Mouse (Mus musculus) midbrain, postnatal 0 days (tissue): ENCODE data around the gene Npff. TPM values are rescaled to one million over a fixed set of nuclear protein-coding genes. Genes with fewer than 3 reads are reported as not detected.

ENCODE experiments used
- ATAC-seq: fragments of 200-750 bp; cut with Nextera tagmentation; 2 replicates; pipeline ENCODE4 v1.8.0; 2017; ENCODE audit warnings: moderate number of reproducible peaks, mild to moderate bottlenecking, moderate TSS enrichment, moderate library complexity; ENCODE audit not compliant: low FRiP score
- DNase-seq: peaks from one replicate; pipeline ENCODE4 v3.0.0-alpha.2; 2015; ENCODE audit warnings: low spot score
- H3K27ac ChIP-seq: fragments of 300-500 bp; sonication (generic); 2 replicates; pipeline ENCODE4 v1.5.1; 2014; ENCODE audit warnings: low read depth, mild to moderate bottlenecking, low read length, mixed read lengths
- H3K27me3 ChIP-seq: fragments of 300-500 bp; sonication (generic); 2 replicates; pipeline ENCODE4 v1.6.1; 2014; ENCODE audit warnings: low read length, control low read depth, mixed read lengths; ENCODE audit not compliant: insufficient read depth
- H3K36me3 ChIP-seq: fragments of 300-500 bp; sonication (generic); 2 replicates; pipeline ENCODE4 v1.6.1; 2014; ENCODE audit warnings: low read length, control low read depth, mixed read lengths; ENCODE audit not compliant: insufficient read depth
- H3K4me1 ChIP-seq: fragments of 300-500 bp; sonication (generic); 2 replicates; pipeline ENCODE4 v1.6.1; 2014; ENCODE audit warnings: mild to moderate bottlenecking, control low read depth, antibody characterized with exemption, low read length, mixed read lengths; ENCODE audit not compliant: insufficient read depth
- H3K4me2 ChIP-seq: fragments of 300-500 bp; sonication (generic); 2 replicates; pipeline ENCODE4 v1.6.1; 2014; ENCODE audit warnings: low read depth, mild to moderate bottlenecking, low read length, mixed read lengths; ENCODE audit not compliant: poor library complexity, severe bottlenecking
- H3K4me3 ChIP-seq: fragments of 300-500 bp; sonication (generic); 2 replicates; pipeline ENCODE4 v1.5.1; 2014; ENCODE audit warnings: low read depth, mild to moderate bottlenecking, low read length, moderate library complexity
- H3K9ac ChIP-seq: fragments of 300-500 bp; sonication (generic); replicated peaks from 2 replicates; pipeline ENCODE4 v1.6.1; 2014; ENCODE audit warnings: mild to moderate bottlenecking, low read length, moderate library complexity, mixed read lengths; ENCODE audit not compliant: poor library complexity, severe bottlenecking
- H3K9me3 ChIP-seq: fragments of 300-500 bp; sonication (generic); 2 replicates; pipeline ENCODE4 v1.6.1; 2016; ENCODE audit warnings: low read length, control low read depth
- CTCF ChIP-seq: IDR thresholded peaks from 2 replicates; pipeline ENCODE4 v1.5.1; 2016; ENCODE audit warnings: antibody characterized with exemption, mild to moderate bottlenecking
- WGBS: fragments of 180-500 bp; shearing (Covaris S2); extraction: QIAGEN DNeasy Blood & Tissue Kit; methylation state at CpG from one replicate; pipeline ENCODE4 v1.1.7; 2014; 5-methylcytosine and 5-hydroxymethylcytosine counted together
- polyA plus RNA-seq: library from polyadenylated mRNA; unstranded; fragments of >200 nt; fragmentation: Nextera tagmentation; extraction: Ambion mirVana; gene quantifications from 2 replicates; pipeline ENCODE4 v1.2.1, GENCODE M21; 2015
- total RNA-seq: library from RNA; depleted of rRNA; stranded (reverse); fragments of >200 nt; gene quantifications from 2 replicates; pipeline ENCODE4 v1.2.3, GENCODE M21; 2014

Gene Npff
- total and polyA plus RNA-seq, 2 experiments from 2014 or later = 1.3 to 2.6 TPM

- Histone ChIP-seq H3K4me1 (peaks cover 28% of the 10 kb centered on the region), H3K27me3 (no peaks in the 10 kb centered on the region), H3K27ac (peak overlapping the region; percentile 99), H3K36me3 (no peaks in the 10 kb centered on the region), H3K4me3 (peak overlapping the region; percentile 66), H3K9ac (peak overlapping the region; percentile 86), H3K9me3 (no peaks in the 10 kb centered on the region), H3K4me2 (peak overlapping the region; percentile 80)
- WGBS = 42% methylated on average over 4 of the region's 4 CpGs
- TF ChIP-seq CTCF = no peak
- no peak for DNase-seq
- ATAC-seq = no peak
Measured at GRCm38 (mm10) chr15:102515791-102516190, 9.0 kb downstream of the Npff start.

GRCm38 (mm10) chr15:102515261-102515660 is 9.5 kb downstream of the Npff start:
- 86% methylated on average over 2 of the region's 2 CpGs for WGBS
- Histone ChIP-seq H3K27ac (no peak overlapping the region), H3K27me3 (no peaks in the 10 kb centered on the region), H3K36me3 (no peaks in the 10 kb centered on the region), H3K4me1 (peaks cover 28% of the 10 kb centered on the region), H3K9ac (0 out of 2 replicates have a peak overlapping the region, but pooled peaks have one; percentile 86), H3K4me3 (peak overlapping the region; percentile 66), H3K9me3 (no peaks in the 10 kb centered on the region), H3K4me2 (peak overlapping the region; percentile 80)
- no peak for TF ChIP-seq CTCF
- ATAC-seq (no peak), DNase-seq (no peak)

DNA sequence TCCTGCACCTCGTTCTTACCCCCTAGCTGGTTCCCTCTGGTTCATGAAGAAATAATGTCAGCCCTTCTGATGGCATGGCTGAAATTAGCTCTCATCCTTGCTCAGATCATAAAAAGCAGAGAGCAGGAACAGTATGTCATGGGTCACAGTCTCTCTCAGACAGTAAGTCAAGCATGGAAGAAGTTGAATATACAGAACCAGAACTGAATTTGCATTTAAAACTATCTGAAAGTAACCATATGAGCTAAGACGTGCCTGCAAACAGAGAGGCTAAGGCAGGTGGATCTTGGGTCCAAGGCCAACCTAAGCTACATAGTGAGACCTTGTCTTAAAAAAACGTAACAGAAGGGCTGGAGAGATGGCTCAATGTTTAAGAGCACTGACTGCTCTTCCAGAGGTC is 11.7 kb downstream of the Npff start:
- 83% methylated on average over 3 of the region's 3 CpGs for WGBS

DNA sequence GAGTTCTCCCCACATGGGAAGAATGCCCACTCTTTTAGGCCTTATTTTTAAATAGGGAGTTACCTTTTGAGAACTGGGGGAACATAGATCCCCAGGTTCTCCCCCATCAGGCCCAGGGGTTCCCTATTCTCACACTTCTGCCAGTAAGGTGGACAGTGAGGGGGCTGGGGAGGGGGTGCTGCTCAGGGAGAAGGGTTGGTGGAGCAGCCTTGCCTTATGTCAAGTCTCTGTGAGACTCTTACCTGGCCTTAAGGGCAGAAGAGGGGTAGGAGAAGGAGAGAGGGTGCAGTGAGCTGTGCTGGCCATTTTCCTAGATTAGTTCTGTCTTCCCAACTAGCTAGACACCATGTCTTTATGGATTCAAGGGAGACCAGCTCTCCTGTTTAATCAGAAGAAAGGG is 12.3 kb downstream of the Npff start:
- TF ChIP-seq CTCF = no peak
- no peaks in the 10 kb centered on the region for H3K9me3 ChIP-seq
- H3K4me1 ChIP-seq = peaks cover 22% of the 10 kb centered on the region
- H3K4me2 ChIP-seq = no peak overlapping the region
- H3K27me3 ChIP-seq = no peaks in the 10 kb centered on the region
- H3K9ac ChIP-seq = peak overlapping the region; percentile 82
- peak overlapping the region; percentile 97 for H3K27ac ChIP-seq
- H3K36me3 ChIP-seq = peaks cover 6% of the 10 kb centered on the region; the same call in 1 of the 2 replicates
- H3K4me3 ChIP-seq = no peak overlapping the region
- DNase-seq (no peak), ATAC-seq (no peak)

More for the DNA sequence above, 11.7 kb downstream of the Npff start:
- Histone ChIP-seq H3K27ac (no peak overlapping the region), H3K9ac (no peak overlapping the region), H3K36me3 (0 out of 2 replicates have a peak, but pooled peaks cover 3% of the 10 kb centered on the region), H3K27me3 (no peaks in the 10 kb centered on the region), H3K9me3 (no peaks in the 10 kb centered on the region), H3K4me2 (no peak overlapping the region), H3K4me1 (peaks cover 22% of the 10 kb centered on the region), H3K4me3 (no peak overlapping the region)
- TF ChIP-seq CTCF = no peak
- DNase-seq (no peak), ATAC-seq (no peak)

DNA sequence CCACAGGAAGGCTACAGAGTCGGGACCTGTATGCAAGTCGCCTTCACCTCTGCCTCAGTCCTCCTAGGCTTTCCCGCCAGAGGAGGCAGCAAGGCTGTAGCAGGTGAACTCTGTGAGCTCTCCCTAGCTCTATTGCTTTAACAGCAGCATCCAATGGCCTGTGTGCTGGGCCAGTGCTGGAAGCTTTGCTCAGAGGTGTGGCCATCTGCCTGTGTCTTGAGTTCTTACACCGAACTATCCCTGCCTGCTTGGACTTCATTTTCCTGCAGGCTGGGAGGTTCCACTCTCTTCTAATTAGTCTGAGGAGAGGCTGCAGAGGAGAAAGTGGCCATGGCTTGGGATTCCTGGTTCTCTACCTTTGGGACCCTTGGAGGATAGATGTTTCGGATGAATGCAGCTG is 12.7 kb downstream of the Npff start:
- H3K27me3 ChIP-seq = no peaks in the 10 kb centered on the region
- no peak for TF ChIP-seq CTCF
- no peaks in the 10 kb centered on the region for H3K9me3 ChIP-seq
- peak overlapping the region; percentile 75 for H3K4me2 ChIP-seq
- peak overlapping the region; percentile 97 for H3K27ac ChIP-seq
- no peak for ATAC-seq
- no peak for DNase-seq
- H3K36me3 ChIP-seq = peaks cover 8% of the 10 kb centered on the region; the same call in 1 of the 2 replicates
- no peak overlapping the region for H3K4me3 ChIP-seq
- 17% methylated on average over 5 of the region's 5 CpGs for WGBS
- H3K4me1 ChIP-seq = peaks cover 22% of the 10 kb centered on the region
- peak overlapping the region; percentile 82 for H3K9ac ChIP-seq

- H3K9me3 ChIP-seq = no peaks in the 10 kb centered on the region
- H3K4me1 ChIP-seq = peaks cover 22% of the 10 kb centered on the region
- no peaks in the 10 kb centered on the region for H3K27me3 ChIP-seq
- peak overlapping the region; percentile 82; the same call in 1 of the 2 replicates for H3K9ac ChIP-seq
- peak overlapping the region; percentile 64; the same call in 1 of the 2 replicates for H3K4me3 ChIP-seq
- WGBS = 6% methylated on average over 6 of the region's 6 CpGs
- no peak for TF ChIP-seq CTCF
- ATAC-seq (no peak), DNase-seq (peak; percentile 26)
- H3K4me2 ChIP-seq = peak overlapping the region; percentile 75
- peaks cover 8% of the 10 kb centered on the region; the same call in 1 of the 2 replicates for H3K36me3 ChIP-seq
- H3K27ac ChIP-seq = peak overlapping the region; percentile 97
Measured at GRCm38 (mm10) chr15:102511285-102511833, 13.4 kb downstream of the Npff start.
